Mouse (Mus musculus): ENCODE results near the gene Ivd.

DNA sequence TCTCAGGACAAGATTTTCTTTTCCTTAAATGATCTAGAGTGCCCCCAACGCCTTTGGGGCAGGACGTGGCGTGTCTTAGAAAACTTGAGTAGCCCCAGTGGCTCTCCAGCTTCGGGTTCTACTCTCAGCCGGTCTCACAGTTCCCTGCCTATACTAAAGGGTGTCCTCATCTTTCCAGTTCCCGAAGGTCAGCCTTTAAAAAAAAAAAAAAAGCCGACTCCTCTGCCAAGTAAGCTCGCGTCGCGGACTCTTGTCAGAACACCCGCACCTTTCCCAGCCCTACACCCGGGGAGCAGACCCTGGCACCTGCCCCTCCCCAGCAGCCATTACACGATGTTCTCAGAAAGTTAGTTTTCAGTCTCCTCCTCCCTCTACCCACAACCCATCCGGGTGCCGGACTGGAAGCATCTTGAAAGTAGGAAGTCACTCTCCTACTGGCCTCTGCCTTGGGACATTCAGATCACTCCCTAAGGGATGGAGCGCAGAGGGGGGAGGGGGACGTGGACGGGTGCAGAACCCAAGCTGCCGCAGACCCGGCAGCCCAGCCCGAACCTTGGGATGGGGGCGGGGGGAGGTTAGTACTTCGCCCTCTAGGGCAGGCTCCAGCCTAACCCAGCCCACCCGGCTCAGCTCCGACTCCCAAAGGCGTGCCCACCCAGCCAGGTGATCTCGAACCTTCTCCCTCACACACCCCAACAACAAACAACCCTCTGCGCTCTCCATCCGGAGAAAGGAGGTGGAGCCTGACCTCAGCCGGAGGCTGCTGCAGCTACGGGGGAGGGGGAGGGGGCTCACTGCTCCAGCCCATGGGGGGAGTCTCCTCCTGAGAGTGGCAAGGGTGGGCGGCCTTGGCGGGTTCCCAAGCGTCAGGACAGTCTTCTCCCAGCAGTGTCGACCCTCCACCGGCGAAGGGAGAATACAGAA lies 34.5 kb downstream of the Ivd start:
- TF ChIP-seq CTCF (IDR thresholded peaks at IDR 0.05; ENCODE audit: low read depth, low read length) (no peak), POLR2A (IDR thresholded peaks at IDR 0.05; ENCODE audit: borderline replicate concordance, low read depth, low read length) (no peak)

All from bone marrow macrophage, adult 2 months (primary cell).